Mouse (Mus musculus) mouse trophoblast stem cell (cell line): ENCODE measurements around the gene Timeless.
"Not testable (repeated sequence)": the region's sequence is repeated elsewhere in the genome, so short reads cannot be mapped to it uniquely, and the experiment has no call there.

ENCODE experiments used
- in situ Hi-C, 2 experiments: fragments of 300-500 bp; cut with MseI, MboI; formaldehyde crosslinking; loops; 2 replicates in 1 of 2; 3 replicates in 1 of 2; pipeline ENCODE4 v1.15.1; 2025

The Timeless gene

GRCm38 (mm10) chr10:128212871-128213323 is 19.0 kb upstream of the Timeless start:
- in situ Hi-C loops: no loop called here

- in situ Hi-C loops: not testable (repeated sequence)
Observed at GRCm38 (mm10) chr10:128214112-128214511, 17.8 kb upstream of the Timeless start.

GRCm38 (mm10) chr10:128214981-128215380 is 16.9 kb upstream of the Timeless start:
- in situ Hi-C loops: no loop called here

- in situ Hi-C loops: no loop called here
Observed at GRCm38 (mm10) chr10:128218387-128219117, 13.3 kb upstream of the Timeless start.

GRCm38 (mm10) chr10:128221533-128222286 is 10.2 kb upstream of the Timeless start:
- in situ Hi-C loops: no loop called here

GRCm38 (mm10) chr10:128225064-128225463 is 6.8 kb upstream of the Timeless start:
- in situ Hi-C loops: no loop called here

GRCm38 (mm10) chr10:128225538-128225937 is 6.3 kb upstream of the Timeless start, which contains the start of gene Mip:
TSS of gene Mip (plus strand) at chr10:128225838.
- in situ Hi-C loops: no loop called here

- in situ Hi-C loops: no loop called here
Observed at GRCm38 (mm10) chr10:128227592-128227991, 4.3 kb upstream of the Timeless start.

GRCm38 (mm10) chr10:128228009-128228408 is 3.9 kb upstream of the Timeless start:
- in situ Hi-C loops: no loop called here

GRCm38 (mm10) chr10:128230582-128230981 is 1.3 kb upstream of the Timeless start:
- in situ Hi-C loops: no loop called here

- in situ Hi-C loops: no loop called here
Observed at GRCm38 (mm10) chr10:128231146-128231545, 719 bp upstream of the Timeless start.

GRCm38 (mm10) chr10:128232420-128232985 is 638 bp downstream of the Timeless start:
- in situ Hi-C loops: no loop called here

- in situ Hi-C loops: no loop called here
Observed at GRCm38 (mm10) chr10:128236321-128236720, 4.5 kb downstream of the Timeless start.

GRCm38 (mm10) chr10:128237807-128238480 is 6.1 kb downstream of the Timeless start:
- in situ Hi-C loops: no loop called here

- in situ Hi-C loops: no loop called here
Observed at GRCm38 (mm10) chr10:128239140-128239539, 7.3 kb downstream of the Timeless start.

- in situ Hi-C loops: no loop called here
Observed at GRCm38 (mm10) chr10:128240131-128240530, 8.3 kb downstream of the Timeless start.

- in situ Hi-C loops: no loop called here
Observed at GRCm38 (mm10) chr10:128243252-128243651, 11.4 kb downstream of the Timeless start.

GRCm38 (mm10) chr10:128244121-128244520 is 12.3 kb downstream of the Timeless start:
- in situ Hi-C loops: no loop called here

- in situ Hi-C loops: no loop called here
Observed at GRCm38 (mm10) chr10:128247020-128247732, 15.3 kb downstream of the Timeless start.

GRCm38 (mm10) chr10:128250565-128250964 is 18.7 kb downstream of the Timeless start:
- in situ Hi-C loops: no loop called here

- in situ Hi-C loops: no loop called here
Observed at GRCm38 (mm10) chr10:128253677-128254255, 21.9 kb downstream of the Timeless start, which contains the start of gene Apon. TSS of gene Apon (plus strand) at chr10:128254096.
